Mouse (Mus musculus): ENCODE measurements at regions not wholly inside any gene's neighbourhood (a gene's known extent, or its start where the extent isn't known, plus 50 kb on each side); places are given as distances from the start of the nearest gene placed in this dataset.

GRCm38 (mm10) chr14:67626181-67626580 is 1617.2 kb upstream of the Gulo start:
- DNase-seq (ENCODE audit: extremely low read depth, low read depth, low spot score), result no peak

GRCm38 (mm10) chr14:67623841-67624480 is 1615.0 kb upstream of the Gulo start:
- DNase-seq (ENCODE audit: extremely low read depth, low read depth, low spot score), result no peak

DNA sequence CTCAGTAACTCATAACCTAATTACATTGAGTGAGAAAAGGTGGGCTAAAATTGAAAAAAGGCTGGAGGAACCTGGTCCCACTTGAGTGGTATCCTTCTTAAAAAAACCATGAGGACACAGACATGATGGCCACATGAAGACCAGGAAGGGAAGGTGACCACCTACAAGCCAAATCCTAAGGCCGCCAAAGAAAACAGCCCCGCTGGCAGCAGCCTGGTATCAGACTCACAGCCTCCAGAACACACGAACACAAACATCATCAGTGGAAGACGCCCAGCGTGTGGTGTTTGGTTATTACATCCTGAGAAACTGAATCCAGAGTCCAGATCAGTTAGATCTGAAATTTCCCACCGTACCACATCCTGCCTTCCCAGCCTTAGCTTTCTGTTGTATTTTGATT is 1613.9 kb upstream of the Gulo start:
- DNase-seq (ENCODE audit: extremely low read depth, low read depth, low spot score), result no peak

DNA sequence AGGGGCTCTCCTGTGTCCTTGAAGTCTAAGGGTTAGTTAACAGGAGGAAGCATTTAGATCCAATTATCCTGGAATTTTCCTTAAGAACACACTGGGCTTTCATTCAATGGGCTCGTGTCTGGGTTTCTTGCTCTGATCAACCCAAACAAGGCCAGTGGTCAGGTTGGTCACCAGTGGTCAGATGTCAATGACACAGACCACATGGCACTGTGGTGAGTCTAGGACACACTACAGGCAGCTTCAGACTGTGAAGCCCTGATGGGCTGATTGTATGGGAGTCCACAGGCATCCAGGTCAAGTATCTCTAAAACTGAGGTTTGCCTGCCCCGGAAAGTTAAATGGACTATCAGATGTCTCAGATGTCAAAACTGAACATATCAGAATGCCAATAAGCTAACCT is 1612.5 kb upstream of the Gulo start:
- no peak for DNase-seq (ENCODE audit: extremely low read depth, low read depth, low spot score)

GRCm38 (mm10) chr14:67620854-67621476 is 1612.0 kb upstream of the Gulo start:
- DNase-seq (ENCODE audit: extremely low read depth, low read depth, low spot score), result no peak

GRCm38 (mm10) chr14:67619571-67619970 is 1610.6 kb upstream of the Gulo start:
- no peak for DNase-seq (ENCODE audit: extremely low read depth, low read depth, low spot score)

GRCm38 (mm10) chr14:67614369-67614768 is 1605.4 kb upstream of the Gulo start:
- DNase-seq (ENCODE audit: extremely low read depth, low read depth, low spot score), result no peak

DNA sequence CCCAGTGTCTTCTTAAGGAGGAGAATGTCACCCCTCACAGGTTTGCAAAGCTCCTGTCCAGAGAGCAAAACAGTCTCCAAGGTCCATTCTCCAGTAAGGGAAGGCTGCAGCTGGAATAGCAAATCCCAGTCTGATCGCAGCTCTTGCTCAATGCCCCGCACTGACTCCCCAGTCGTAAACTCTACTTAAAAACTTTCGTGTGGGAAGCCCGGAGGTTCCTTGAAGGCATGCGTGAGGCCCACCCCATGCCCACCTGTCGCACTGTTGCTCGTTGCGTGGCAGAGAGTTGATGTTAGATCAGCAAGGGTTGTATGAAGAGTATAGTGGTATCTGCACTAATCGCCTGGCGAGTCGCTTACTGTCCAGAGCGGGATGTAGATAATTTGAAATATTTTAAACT is 1604.7 kb upstream of the Gulo start:
- DNase-seq (ENCODE audit: extremely low read depth, low read depth, low spot score), result no peak

DNA sequence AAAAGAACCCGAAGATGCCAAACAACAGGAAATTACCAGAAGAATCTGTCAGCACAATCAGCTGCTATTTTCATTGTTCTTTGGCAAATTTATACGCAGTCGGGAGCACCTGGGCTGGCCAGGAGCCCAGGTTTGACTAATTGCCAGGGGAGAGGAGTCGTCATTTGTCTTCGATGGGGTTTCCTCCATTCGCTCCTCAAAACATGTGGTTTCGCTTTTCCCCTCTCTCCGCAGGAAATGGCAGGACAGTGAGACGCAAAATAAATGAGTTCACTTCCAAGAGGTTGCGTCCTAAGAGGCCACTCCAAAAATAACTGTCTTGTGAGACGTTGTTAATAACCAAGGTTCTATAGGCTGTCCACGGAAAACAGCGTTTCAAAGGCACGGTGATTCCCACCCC is 1604.2 kb upstream of the Gulo start:
- no peak for DNase-seq (ENCODE audit: extremely low read depth, low read depth, low spot score)

DNA sequence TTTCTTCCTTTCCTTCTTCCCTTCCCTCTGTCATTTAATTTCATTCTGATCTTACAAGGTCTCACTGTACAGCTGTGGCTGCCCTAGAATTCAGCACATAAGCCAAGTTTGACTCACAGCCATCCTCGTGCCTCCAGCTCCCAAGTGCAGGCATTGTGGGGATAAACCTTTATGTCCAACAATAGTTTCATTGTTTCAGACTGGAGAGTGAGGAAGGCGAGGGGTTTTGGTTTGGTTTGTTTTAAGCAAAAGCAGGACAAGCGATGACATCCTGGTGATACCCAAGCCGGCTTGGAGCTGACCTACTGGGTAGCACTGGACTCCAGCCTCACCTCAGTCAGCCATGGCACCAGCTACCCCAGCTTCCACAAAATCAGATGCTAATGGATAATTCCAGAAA is 1603.5 kb upstream of the Gulo start:
- DNase-seq (ENCODE audit: extremely low read depth, low read depth, low spot score), result no peak

- DNase-seq (ENCODE audit: extremely low read depth, low read depth, low spot score), result no peak
Observed at GRCm38 (mm10) chr14:67608262-67608661, 1599.3 kb upstream of the Gulo start.

GRCm38 (mm10) chr14:67602960-67603359 is 1594.0 kb upstream of the Gulo start:
- peak; percentile 89 for DNase-seq (ENCODE audit: extremely low read depth, low read depth, low spot score)

- no peak for DNase-seq (ENCODE audit: extremely low read depth, low read depth, low spot score)
Observed at GRCm38 (mm10) chr14:67599734-67600133, 1590.7 kb upstream of the Gulo start.

- no peak for DNase-seq (ENCODE audit: extremely low read depth, low read depth, low spot score)
Observed at GRCm38 (mm10) chr14:67588627-67589026, 1579.6 kb upstream of the Gulo start.

DNA sequence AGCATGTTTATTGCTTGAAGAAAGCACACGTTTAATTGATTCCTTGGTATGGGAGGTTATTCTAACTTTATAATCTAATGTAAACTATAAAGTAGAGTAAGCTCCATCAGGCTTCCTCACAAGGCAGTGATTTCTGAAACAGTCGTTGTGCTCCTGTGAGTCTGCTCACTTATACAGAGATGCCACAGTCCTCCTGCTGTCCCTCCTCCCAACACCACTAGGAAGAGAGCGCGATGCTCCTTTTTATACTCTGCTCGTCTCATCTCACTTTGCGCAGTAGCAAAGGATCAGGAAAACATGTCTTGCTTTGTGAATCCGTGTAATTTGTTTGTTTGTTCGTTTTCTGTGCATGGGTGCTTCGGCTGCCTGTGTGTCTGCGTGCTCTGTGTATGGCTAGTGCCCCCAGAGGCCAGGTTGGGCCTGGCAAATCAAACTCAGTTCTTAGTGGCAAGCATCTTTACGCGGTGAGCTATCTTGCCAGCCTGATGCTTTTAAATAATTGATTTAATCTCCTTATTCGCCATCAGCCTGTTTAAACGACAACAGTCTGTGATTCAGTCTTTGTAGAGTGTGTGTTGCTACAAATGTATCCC is 1575.5 kb upstream of the Gulo start:
- no peak for DNase-seq (ENCODE audit: extremely low read depth, low read depth, low spot score)

GRCm38 (mm10) chr14:67582201-67582782 is 1573.3 kb upstream of the Gulo start:
- no peak for DNase-seq (ENCODE audit: extremely low read depth, low read depth, low spot score)

- no peak for DNase-seq (ENCODE audit: extremely low read depth, low read depth, low spot score)
Observed at GRCm38 (mm10) chr14:67574346-67574949, 1565.4 kb upstream of the Gulo start.

DNA sequence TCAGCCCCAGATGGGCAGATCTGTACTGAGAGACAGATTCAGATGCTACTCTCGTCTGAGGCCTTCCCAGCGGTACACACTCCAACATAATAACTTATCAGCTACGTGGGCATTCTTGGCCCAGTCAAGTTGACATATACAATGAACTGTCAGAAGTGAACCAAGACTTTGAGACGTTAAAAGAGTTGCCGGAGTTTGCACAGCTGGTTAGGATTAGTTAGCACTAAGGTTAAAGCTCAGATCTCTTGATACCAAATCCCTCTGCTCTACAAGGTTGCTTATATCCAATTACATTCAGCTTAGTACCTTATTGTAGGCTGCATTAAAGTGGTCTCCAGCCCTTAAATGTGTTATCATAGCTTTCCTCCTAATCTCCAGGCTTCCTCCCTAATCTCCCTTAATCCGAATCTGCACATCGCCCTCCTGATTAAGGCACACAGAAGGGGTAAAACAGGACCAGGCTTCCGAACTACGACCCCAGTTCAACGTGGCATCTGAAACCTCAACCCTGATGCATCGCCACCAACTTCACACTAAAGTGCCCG is 1564.5 kb upstream of the Gulo start:
- no peak for DNase-seq (ENCODE audit: extremely low read depth, low read depth, low spot score)

DNA sequence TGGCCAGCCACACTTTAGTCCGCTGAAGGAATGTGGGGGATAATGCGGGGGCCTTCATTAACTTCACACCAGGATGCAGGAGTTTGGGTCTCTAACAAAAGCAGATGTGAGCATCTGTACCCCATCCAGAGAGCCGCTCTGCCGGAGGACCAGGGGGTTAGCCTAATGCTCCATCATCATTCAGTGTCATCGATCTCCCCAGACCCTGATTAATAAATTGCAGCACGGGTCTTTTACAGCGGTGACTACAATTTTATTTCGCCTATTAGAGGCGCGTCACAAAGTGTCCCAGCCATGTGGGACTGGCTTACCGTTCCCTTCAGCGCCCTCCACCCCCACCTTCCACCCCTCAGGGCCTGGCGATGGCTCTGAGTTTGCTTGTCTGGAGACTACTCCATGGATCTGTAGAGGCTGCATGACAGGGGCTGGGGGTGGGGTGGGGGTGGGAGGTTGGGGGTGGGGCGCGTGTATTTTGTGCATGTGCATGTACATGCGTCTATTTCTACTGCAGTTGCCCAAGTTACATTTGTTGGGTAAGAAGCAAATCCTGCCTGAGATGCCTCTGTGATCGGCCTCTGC is 1560.8 kb upstream of the Gulo start:
- DNase-seq (ENCODE audit: extremely low read depth, low read depth, low spot score), result no peak

DNA sequence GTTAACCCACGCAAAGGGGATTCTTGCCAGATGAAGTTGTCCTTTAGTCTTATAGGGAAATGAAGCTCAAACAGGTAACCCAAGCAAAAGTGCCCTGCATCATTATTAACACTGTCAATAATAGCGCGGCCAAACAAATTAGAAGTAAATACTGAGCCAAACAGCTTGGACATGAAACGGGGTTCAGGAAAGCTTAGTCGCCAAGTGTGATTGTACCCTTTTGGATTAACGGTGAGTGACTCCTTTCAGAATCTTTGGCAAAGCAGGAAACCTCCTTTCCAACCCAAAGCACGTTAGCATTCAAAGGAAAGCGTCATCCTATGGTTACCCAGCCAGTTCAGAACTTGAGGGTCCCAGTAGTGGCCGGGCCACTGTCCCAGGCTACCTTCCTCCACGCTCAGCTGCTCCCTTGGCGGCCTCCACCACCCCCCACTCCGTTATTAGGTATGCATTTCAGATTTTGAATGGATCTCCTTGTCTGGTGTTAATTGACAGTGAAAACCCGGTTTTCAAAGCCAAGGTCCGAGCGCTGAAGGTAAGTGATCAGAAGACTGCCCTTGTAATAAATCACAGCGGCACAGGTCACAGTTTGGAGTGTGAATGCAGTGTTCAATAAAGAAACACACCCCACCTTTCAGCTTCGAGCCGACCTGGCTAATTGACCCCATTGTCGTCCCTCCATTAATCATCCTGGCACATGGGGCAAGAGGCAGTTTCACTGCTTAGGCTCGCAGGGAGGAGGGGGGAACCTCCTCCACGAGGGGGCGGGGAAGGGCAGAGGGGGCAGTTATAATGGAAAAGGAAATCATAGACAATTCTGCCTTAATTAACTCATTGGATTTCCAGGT is 1560.1 kb upstream of the Gulo start:
- DNase-seq (ENCODE audit: extremely low read depth, low read depth, low spot score), result no peak
